Mouse (Mus musculus) ES-CJ7 (cell line): Measurements from ENCODE around the gene Foxd3.

Experiments used
- DNase-seq: peaks from one replicate; pipeline ENCODE4 v3.0.0; 2011; ENCODE audit warnings: low read depth, low spot score

Gene Foxd3

GRCm38 (mm10) chr4:99657430-99657820 is 1.3 kb downstream of the Foxd3 start:
- DNase-seq, result no peak

- no peak for DNase-seq
Observed at GRCm38 (mm10) chr4:99657831-99658470, 1.9 kb downstream of the Foxd3 start.

GRCm38 (mm10) chr4:99658881-99659280 is 2.8 kb downstream of the Foxd3 start:
- DNase-seq, result no peak

GRCm38 (mm10) chr4:99659361-99660072 is 3.4 kb downstream of the Foxd3 start:
- no peak for DNase-seq

- no peak for DNase-seq
Observed at GRCm38 (mm10) chr4:99660073-99660611, 4.0 kb downstream of the Foxd3 start.

- peak; percentile 90 for DNase-seq
Observed at GRCm38 (mm10) chr4:99660981-99661380, 4.9 kb downstream of the Foxd3 start.

GRCm38 (mm10) chr4:99661956-99662355 is 5.9 kb downstream of the Foxd3 start:
- no peak for DNase-seq

GRCm38 (mm10) chr4:99662431-99662830 is 6.3 kb downstream of the Foxd3 start:
- DNase-seq, result no peak

- no peak for DNase-seq
Observed at GRCm38 (mm10) chr4:99662841-99663567, 6.9 kb downstream of the Foxd3 start.

GRCm38 (mm10) chr4:99663710-99664109 is 7.6 kb downstream of the Foxd3 start:
- DNase-seq, result peak; percentile 89

GRCm38 (mm10) chr4:99670203-99670851 is 14.2 kb downstream of the Foxd3 start:
- peak; percentile 95 for DNase-seq

- DNase-seq, result peak; percentile 86
Observed at GRCm38 (mm10) chr4:99675191-99675590, 19.1 kb downstream of the Foxd3 start.

GRCm38 (mm10) chr4:99683941-99684340 is 27.8 kb downstream of the Foxd3 start:
- no peak for DNase-seq

GRCm38 (mm10) chr4:99686308-99686707 is 30.2 kb downstream of the Foxd3 start:
- DNase-seq, result no peak
